Mouse (Mus musculus) stomach, embryonic 14.5 days (tissue): ENCODE measurements around the gene Scamp2. TPM values are rescaled to one million over a fixed set of nuclear protein-coding genes. Genes with fewer than 3 reads are reported as not detected.

Experiments used
- ATAC-seq: fragments of 200-750 bp; cut with Nextera tagmentation; 2 replicates; pipeline ENCODE4 v1.8.0; 2017; ENCODE audit warnings: low read depth, moderate TSS enrichment; ENCODE audit not compliant: insufficient number of reproducible peaks, insufficient read depth, low FRiP score
- H3K27ac ChIP-seq: fragments of 300-500 bp; sonication (generic); 2 replicates; pipeline ENCODE4 v1.5.1; 2014; ENCODE audit warnings: mild to moderate bottlenecking, low read length, moderate library complexity, mixed read lengths
- H3K27me3 ChIP-seq: fragments of 300-500 bp; sonication (generic); 2 replicates; pipeline ENCODE4 v1.6.1; 2014; ENCODE audit warnings: low read length, control low read depth, mixed read lengths; ENCODE audit not compliant: control insufficient read depth, insufficient read depth
- H3K36me3 ChIP-seq: fragments of 300-500 bp; sonication (generic); 2 replicates; pipeline ENCODE4 v1.6.1; 2014; ENCODE audit warnings: mild to moderate bottlenecking, control low read depth, low read length, moderate library complexity, mixed read lengths; ENCODE audit not compliant: control insufficient read depth, insufficient read depth
- H3K4me1 ChIP-seq: fragments of 300-500 bp; sonication (generic); 2 replicates; pipeline ENCODE4 v1.6.1; 2014; ENCODE audit warnings: low read length, control low read depth, mixed read lengths; ENCODE audit not compliant: control insufficient read depth, insufficient read depth
- H3K4me2 ChIP-seq: fragments of 300-500 bp; sonication (generic); replicated peaks from 2 replicates; pipeline ENCODE4 v1.6.1; 2014; ENCODE audit warnings: low read depth, low read length, control low read depth
- H3K4me3 ChIP-seq: fragments of 300-500 bp; sonication (generic); 2 replicates; pipeline ENCODE4 v1.5.1; 2014; ENCODE audit warnings: low read depth, low read length, control low read depth
- H3K9ac ChIP-seq: fragments of 300-500 bp; sonication (generic); replicated peaks from 2 replicates; pipeline ENCODE4 v1.6.1; 2014; ENCODE audit warnings: low read depth, mild to moderate bottlenecking, control low read depth, low read length, moderate library complexity, mixed read lengths
- H3K9me3 ChIP-seq: fragments of 300-500 bp; sonication (generic); 2 replicates; pipeline ENCODE4 v1.6.1; 2016; ENCODE audit warnings: low read depth, low read length, control low read depth; ENCODE audit not compliant: control insufficient read depth
- WGBS: fragments of 180-500 bp; shearing (Covaris S2); extraction: QIAGEN DNeasy Blood & Tissue Kit; methylation state at CpG from one replicate; pipeline ENCODE4 v1.1.7; 2014; 5-methylcytosine and 5-hydroxymethylcytosine counted together
- polyA plus RNA-seq: library from polyadenylated mRNA; unstranded; fragments of >200 nt; fragmentation: Nextera tagmentation; extraction: Ambion mirVana; gene quantifications from 2 replicates; pipeline ENCODE4 v1.2.1, GENCODE M21; 2014

The Scamp2 gene
- polyA plus RNA-seq, 1 experiment from 2014 or later, result 85.2 TPM

DNA sequence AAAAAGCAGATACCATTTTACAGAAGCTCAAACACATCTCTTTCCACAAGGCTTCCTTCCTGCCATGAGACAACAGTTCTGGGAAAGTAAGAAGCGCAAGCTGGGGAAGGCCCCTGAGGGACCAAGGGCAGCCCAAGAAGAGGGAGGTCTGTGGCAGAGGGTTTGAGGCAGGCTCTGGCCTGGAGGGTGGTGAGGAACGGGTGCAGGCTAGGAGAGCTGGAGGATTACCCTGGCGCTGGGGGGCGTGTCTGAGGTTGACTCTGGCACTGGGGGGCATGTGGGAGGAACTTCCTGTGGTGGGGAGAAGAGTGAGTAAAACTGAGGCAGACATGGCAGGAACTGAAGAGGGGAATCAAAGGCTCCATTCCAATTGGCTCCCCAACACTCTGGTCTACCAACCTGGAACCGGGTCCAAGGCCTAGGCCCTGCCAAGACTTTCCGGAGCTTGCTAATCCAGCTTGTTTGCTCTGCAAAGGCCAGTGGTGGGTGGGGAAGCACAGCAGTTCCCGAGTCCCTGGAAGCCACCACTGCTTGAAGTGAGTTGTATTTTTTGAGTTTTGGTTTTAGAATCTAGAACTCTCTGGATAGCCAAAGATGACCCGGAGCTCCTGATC is 56.9 kb downstream of the Scamp2 start:
- Histone ChIP-seq H3K9ac (no peak overlapping the region), H3K4me3 (no peak overlapping the region), H3K9me3 (no peaks in the 10 kb centered on the region), H3K27ac (no peak overlapping the region), H3K4me1 (no peaks in the 10 kb centered on the region), H3K36me3 (no peaks in the 10 kb centered on the region), H3K4me2 (no peak overlapping the region), H3K27me3 (no peaks in the 10 kb centered on the region)
- WGBS, result 71% methylated on average over 8 of the region's 8 CpGs
- ATAC-seq, result no peak

DNA sequence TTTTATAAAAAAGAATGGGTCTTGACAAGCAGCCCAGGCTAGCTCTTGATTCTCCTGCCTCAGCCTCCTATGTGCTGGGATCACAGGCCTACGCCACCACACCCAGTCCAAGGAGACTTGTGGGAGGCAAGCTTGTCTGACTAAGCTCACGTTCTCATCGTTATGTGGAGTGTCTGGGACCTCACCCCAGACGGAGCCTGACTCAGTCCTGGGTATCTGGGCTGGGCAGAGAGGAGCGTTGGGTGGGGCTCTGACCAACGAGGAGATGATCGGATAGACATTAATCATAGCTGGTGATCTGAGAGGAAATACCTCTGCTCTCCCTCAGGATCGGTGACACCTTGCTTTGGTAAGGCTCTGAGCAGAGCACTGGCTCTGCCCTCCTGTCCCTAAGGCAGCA is 58.1 kb downstream of the Scamp2 start:
- H3K27me3 ChIP-seq, result no peaks in the 10 kb centered on the region
- H3K4me3 ChIP-seq, result no peak overlapping the region
- no peak overlapping the region for H3K27ac ChIP-seq
- no peak for ATAC-seq
- no peaks in the 10 kb centered on the region for H3K4me1 ChIP-seq
- WGBS, result 62% methylated on average over 8 of the region's 8 CpGs
- H3K9me3 ChIP-seq, result no peaks in the 10 kb centered on the region
- no peaks in the 10 kb centered on the region for H3K36me3 ChIP-seq
- H3K9ac ChIP-seq, result no peak overlapping the region
- H3K4me2 ChIP-seq, result no peak overlapping the region

- no peak within 1 kb of the TSS for H3K27ac ChIP-seq
- no peak within 1 kb of the TSS for H3K9ac ChIP-seq
- WGBS, result 91% methylated on average over 5 of the region's 5 CpGs
- no peaks in the 10 kb centered on the region for H3K9me3 ChIP-seq
- no peak within 1 kb of the TSS for H3K4me2 ChIP-seq
- no peak for ATAC-seq
- H3K4me3 ChIP-seq, result no peak within 1 kb of the TSS
- H3K27me3 ChIP-seq, result no peaks in the 10 kb centered on the region
- peaks cover 13% of the 10 kb centered on the region; the same call in 1 of the 2 replicates for H3K36me3 ChIP-seq
- no peaks in the 10 kb centered on the region for H3K4me1 ChIP-seq
These were observed 59.9 kb downstream of the Scamp2 start, which contains the start of gene Lman1l for GRCm38 (mm10) chr9:57620674-57621073. Gene Lman1l, minus strand, starts transcription at chr9:57620774.

GRCm38 (mm10) chr9:57624295-57624694 is 63.6 kb downstream of the Scamp2 start:
- Histone ChIP-seq H3K4me1 (no peaks in the 10 kb centered on the region), H3K27ac (no peak overlapping the region), H3K4me2 (no peak overlapping the region), H3K36me3 (peaks cover 44% of the 10 kb centered on the region), H3K9ac (no peak overlapping the region), H3K27me3 (no peaks in the 10 kb centered on the region), H3K4me3 (no peak overlapping the region), H3K9me3 (no peaks in the 10 kb centered on the region)
- ATAC-seq, result no peak
- WGBS, result 76% methylated on average over 7 of the region's 7 CpGs

DNA sequence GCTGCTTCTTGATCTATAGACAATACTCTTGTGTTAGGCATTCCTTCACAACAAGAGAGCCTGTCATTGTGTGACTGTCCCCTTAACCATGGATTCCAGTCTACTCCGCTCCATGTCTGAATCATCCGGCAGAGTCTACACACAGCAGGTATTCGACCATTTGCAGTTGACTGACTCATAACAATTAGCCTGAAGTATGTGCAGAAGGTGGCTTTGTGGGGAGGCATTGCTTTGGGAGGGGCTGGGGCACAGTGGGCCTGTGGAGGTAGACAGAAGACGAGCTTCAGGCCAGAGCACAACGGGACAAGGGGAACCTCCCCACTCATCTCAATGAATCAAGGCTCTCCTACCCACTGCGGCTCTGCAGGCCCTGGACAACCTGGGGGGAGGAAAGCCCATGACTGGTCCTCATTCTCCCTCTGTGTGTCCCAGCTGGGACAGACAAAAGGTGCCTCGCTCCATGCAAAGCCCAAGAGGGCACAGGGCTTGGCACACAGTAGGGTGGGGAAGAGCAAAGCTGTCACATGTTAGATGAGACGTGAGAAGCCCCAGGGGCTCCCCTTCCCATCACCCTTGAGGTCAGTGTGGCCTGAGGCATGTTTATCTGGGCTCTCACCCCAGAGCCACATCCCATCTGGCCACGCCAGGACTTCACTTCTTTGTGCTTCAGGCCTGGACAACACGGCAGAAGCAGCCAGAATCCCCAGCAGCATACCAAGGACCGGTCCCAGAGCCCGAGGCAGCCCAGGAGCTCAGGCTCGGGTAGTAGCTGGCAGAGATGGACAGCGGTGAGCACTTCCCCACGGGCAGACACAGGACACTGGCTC is 65.1 kb downstream of the Scamp2 start:
- ATAC-seq, result no peak
- H3K36me3 ChIP-seq, result peaks cover 57% of the 10 kb centered on the region
- 87% methylated on average over 15 of the region's 15 CpGs for WGBS

DNA sequence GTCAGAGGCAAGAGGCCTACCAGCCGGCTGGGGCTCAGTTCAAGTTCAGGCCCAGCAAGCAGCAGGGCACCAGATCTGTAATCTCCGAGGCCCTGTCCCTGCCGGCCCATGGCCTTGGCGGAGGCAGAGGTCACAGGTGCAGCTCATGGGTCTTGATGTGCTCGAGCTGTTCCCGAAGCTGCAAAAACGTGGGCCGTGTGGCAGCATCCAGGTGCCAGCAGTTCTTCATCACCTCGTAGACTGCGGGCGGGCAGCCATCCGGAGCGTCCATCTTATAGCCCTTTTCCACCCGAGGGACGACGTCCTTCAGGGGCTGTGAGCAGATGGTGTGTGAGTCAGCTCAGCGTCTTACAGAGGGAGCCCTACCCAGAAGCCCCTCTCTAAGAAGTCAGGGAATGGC is 66.4 kb downstream of the Scamp2 start:
- no peak for ATAC-seq
- Histone ChIP-seq H3K9ac (no peak overlapping the region), H3K4me2 (no peak overlapping the region), H3K9me3 (no peaks in the 10 kb centered on the region), H3K4me3 (no peak overlapping the region), H3K27ac (no peak overlapping the region), H3K36me3 (peaks cover 57% of the 10 kb centered on the region), H3K27me3 (no peaks in the 10 kb centered on the region), H3K4me1 (no peaks in the 10 kb centered on the region)
- WGBS, result 89% methylated on average over 17 of the region's 17 CpGs

More for the DNA sequence above, 65.1 kb downstream of the Scamp2 start:
- no peaks in the 10 kb centered on the region for H3K4me1 ChIP-seq
- no peaks in the 10 kb centered on the region for H3K9me3 ChIP-seq
- H3K4me2 ChIP-seq, result no peak overlapping the region
- H3K27me3 ChIP-seq, result no peaks in the 10 kb centered on the region
- H3K4me3 ChIP-seq, result no peak overlapping the region
- no peak overlapping the region for H3K27ac ChIP-seq
- no peak overlapping the region for H3K9ac ChIP-seq

DNA sequence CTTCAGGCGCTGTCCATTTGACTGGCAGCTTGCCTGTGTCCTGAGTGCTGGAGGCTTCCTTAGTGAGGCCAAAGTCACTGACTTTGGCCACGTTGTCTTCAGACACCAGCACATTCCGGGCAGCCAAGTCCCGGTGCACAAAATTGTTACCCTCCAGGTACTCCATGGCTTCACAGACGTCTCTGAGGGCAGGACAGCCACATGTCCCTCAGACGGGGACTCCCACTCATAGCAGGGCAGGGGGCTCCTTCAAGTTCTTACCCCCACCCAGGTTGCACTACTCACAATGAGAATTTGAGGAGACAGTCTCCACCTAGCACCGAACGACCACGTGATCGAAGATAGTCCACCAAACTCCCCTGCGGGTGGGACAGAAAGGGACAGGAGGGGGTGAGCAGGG is 67.1 kb downstream of the Scamp2 start:
- H3K27me3 ChIP-seq, result no peaks in the 10 kb centered on the region
- peaks cover 57% of the 10 kb centered on the region for H3K36me3 ChIP-seq
- no peak overlapping the region for H3K9ac ChIP-seq
- no peak for ATAC-seq
- no peaks in the 10 kb centered on the region for H3K9me3 ChIP-seq
- no peak overlapping the region for H3K27ac ChIP-seq
- WGBS, result 91% methylated on average over 11 of the region's 11 CpGs
- H3K4me2 ChIP-seq, result no peak overlapping the region
- no peaks in the 10 kb centered on the region for H3K4me1 ChIP-seq
- no peak overlapping the region for H3K4me3 ChIP-seq

- WGBS, result 93% methylated on average over 12 of the region's 12 CpGs
- no peak for ATAC-seq
- H3K27me3 ChIP-seq, result no peaks in the 10 kb centered on the region
These were observed 68.0 kb downstream of the Scamp2 start for GRCm38 (mm10) chr9:57628717-57629116.

More at GRCm38 (mm10) chr9:57628717-57629116, 68.0 kb downstream of the Scamp2 start:
- Histone ChIP-seq H3K36me3 (peaks cover 57% of the 10 kb centered on the region), H3K4me3 (no peak overlapping the region), H3K4me1 (no peaks in the 10 kb centered on the region), H3K9ac (no peak overlapping the region), H3K4me2 (no peak overlapping the region), H3K9me3 (no peaks in the 10 kb centered on the region), H3K27ac (no peak overlapping the region)
